Mouse (Mus musculus) left cerebral cortex, adult 18-20 months (tissue): ENCODE data around the gene Arhgap20. TPM values are rescaled to one million over a fixed set of nuclear protein-coding genes. Genes with fewer than 3 reads are reported as not detected.

Experiments used
- total RNA-seq, 2 experiments: library from RNA; stranded (reverse); gene quantifications; 2 replicates each; pipeline ENCODE4 v1.2.3; 2021

The Arhgap20 gene
- total RNA-seq, 2 experiments from 2014 or later, result 75.6 to 79.5 TPM

Other genes with a start within 250 kb of the Arhgap20 start
- gene Fdx1, start 198.2 kb downstream of the Arhgap20 start, total RNA-seq, result 10 to 100 TPM; 19.3 to 20.2 TPM